ENCODE assay signal across 8 mouse cellular contexts in genomic region chr10:108433976-108434375, GRCm38 (mm10).
DNase-seq lines count a peak whose midpoint lies in the region; ATAC-seq and TF ChIP-seq lines count a peak whose summit lies in the region.

No protein-coding gene starts in this region.

- intact Hi-C loops in heart, adult 2 months (cut with DNase I) = loop anchor here (10.0 kb wide), 1 partner anchor 629 kb away; no protein-coding TSS in a partner anchor

- H3K9me3 ChIP-seq in embryonic facial prominence, embryonic 10.5 days = no peaks in the 10 kb centered on the region
- H3K9me3 ChIP-seq in hindbrain, embryonic 15.5 days = no peaks in the 10 kb centered on the region
- no peaks in the 10 kb centered on the region for H3K9me3 ChIP-seq in midbrain, embryonic 12.5 days

- no peak for TF ChIP-seq EP300 in heart, adult 2 months (IDR thresholded peaks at IDR 0.05; ENCODE audit: insufficient read depth, low read depth, low read length)

- H3K4me2 ChIP-seq in hindbrain, embryonic 15.5 days = 0 out of 2 replicates have a peak overlapping the region, but pooled peaks have one; percentile 13
- H3K4me2 ChIP-seq in midbrain, embryonic 12.5 days (replicated peaks) = peak overlapping the region; percentile 33

- H3K27ac ChIP-seq in heart, adult 2 months = no peak overlapping the region
- H3K27ac ChIP-seq in embryonic facial prominence, embryonic 10.5 days (replicated peaks) = peak overlapping the region; percentile 41; the same call in 1 of the 2 replicates
- no peak overlapping the region for H3K27ac ChIP-seq in hindbrain, embryonic 15.5 days (replicated peaks)
- no peak overlapping the region for H3K27ac ChIP-seq in midbrain, embryonic 12.5 days (replicated peaks)

- peak; percentile 89 for DNase-seq in heart, adult 11 months
- no peak for DNase-seq in heart, adult 2 months
- DNase-seq in embryonic facial prominence, embryonic 10.5 days (ENCODE audit: low spot score) = peak; percentile 54
- DNase-seq in cerebellum, postnatal 14 days = no peak
- DNase-seq in gastrocnemius, postnatal 25 days = no peak
- no peak for DNase-seq in adrenal gland, postnatal 36 days

- H3K79me2 ChIP-seq in heart, adult 2 months (replicated peaks; ENCODE audit: control insufficient read depth, insufficient read depth, low read length) = no peaks in the 10 kb centered on the region

- H3K4me1 ChIP-seq in heart, adult 2 months (ENCODE audit: control insufficient read depth, insufficient read depth, low read length) = no peaks in the 10 kb centered on the region
- H3K4me1 ChIP-seq in embryonic facial prominence, embryonic 10.5 days = peaks cover 46% of the 10 kb centered on the region
- H3K4me1 ChIP-seq in hindbrain, embryonic 15.5 days (replicated peaks) = 0 out of 2 replicates have a peak, but pooled peaks cover 4% of the 10 kb centered on the region
- peaks cover 14% of the 10 kb centered on the region for H3K4me1 ChIP-seq in midbrain, embryonic 12.5 days

- no peak overlapping the region for H3K4me3 ChIP-seq in heart, adult 2 months
- peak overlapping the region; percentile 36; the same call in 1 of the 2 replicates for H3K4me3 ChIP-seq in embryonic facial prominence, embryonic 10.5 days
- H3K4me3 ChIP-seq in hindbrain, embryonic 15.5 days = no peak overlapping the region
- H3K4me3 ChIP-seq in midbrain, embryonic 12.5 days = no peak overlapping the region

- TF ChIP-seq POLR2A in heart, adult 2 months (IDR thresholded peaks at IDR 0.05; ENCODE audit: insufficient read depth, low read depth, low read length) = no peak

- no peaks in the 10 kb centered on the region for H3K27me3 ChIP-seq in heart, adult 2 months (ENCODE audit: control insufficient read depth, insufficient read depth, low read length)
- H3K27me3 ChIP-seq in embryonic facial prominence, embryonic 10.5 days (replicated peaks; ENCODE audit: low read depth, poor library complexity, severe bottlenecking) = no peaks in the 10 kb centered on the region
- H3K27me3 ChIP-seq in hindbrain, embryonic 15.5 days = no peaks in the 10 kb centered on the region
- no peaks in the 10 kb centered on the region for H3K27me3 ChIP-seq in midbrain, embryonic 12.5 days

- no peak for TF ChIP-seq CTCF in heart, adult 2 months (IDR thresholded peaks at IDR 0.05)

- no peaks in the 10 kb centered on the region for H3K36me3 ChIP-seq in heart, adult 2 months (ENCODE audit: control insufficient read depth, insufficient read depth, low read length)
- no peaks in the 10 kb centered on the region for H3K36me3 ChIP-seq in embryonic facial prominence, embryonic 10.5 days (replicated peaks)
- H3K36me3 ChIP-seq in hindbrain, embryonic 15.5 days = no peaks in the 10 kb centered on the region
- no peaks in the 10 kb centered on the region for H3K36me3 ChIP-seq in midbrain, embryonic 12.5 days

- WGBS in heart, adult 2 months = 16% methylated on average over 15 of the region's 15 CpGs
- 9% methylated on average over 15 of the region's 15 CpGs for WGBS in embryonic facial prominence, embryonic 10.5 days
- WGBS in hindbrain, embryonic 15.5 days = 17% methylated on average over 15 of the region's 15 CpGs
- 11% methylated on average over 15 of the region's 15 CpGs for whole genome bisulfite sequencing in midbrain, embryonic 12.5 days

- no peak for ATAC-seq in hindbrain, embryonic 15.5 days (ENCODE audit: low FRiP score, low read depth)
- no peak for ATAC-seq in midbrain, embryonic 12.5 days (ENCODE audit: low FRiP score, low read depth)

- H3K9ac ChIP-seq in heart, adult 2 months (ENCODE audit: low read depth, low read length) = no peak overlapping the region
- H3K9ac ChIP-seq in hindbrain, embryonic 15.5 days = no peak overlapping the region
- no peak overlapping the region for H3K9ac ChIP-seq in midbrain, embryonic 12.5 days (replicated peaks)

Comparison
In these comparisons a context has a peak if more than half of its experiments do, and no peak if none do; other contexts are left out.
1. DNase-seq: peak in heart, adult 11 months (single experiment) and embryonic facial prominence, embryonic 10.5 days (single experiment); none in heart, adult 2 months (0 of 2), cerebellum, postnatal 14 days (0 of 2), gastrocnemius, postnatal 25 days (single experiment) and adrenal gland, postnatal 36 days (0 of 2).